ENCODE assay signal across 13 mouse cellular contexts in the genomic region with DNA sequence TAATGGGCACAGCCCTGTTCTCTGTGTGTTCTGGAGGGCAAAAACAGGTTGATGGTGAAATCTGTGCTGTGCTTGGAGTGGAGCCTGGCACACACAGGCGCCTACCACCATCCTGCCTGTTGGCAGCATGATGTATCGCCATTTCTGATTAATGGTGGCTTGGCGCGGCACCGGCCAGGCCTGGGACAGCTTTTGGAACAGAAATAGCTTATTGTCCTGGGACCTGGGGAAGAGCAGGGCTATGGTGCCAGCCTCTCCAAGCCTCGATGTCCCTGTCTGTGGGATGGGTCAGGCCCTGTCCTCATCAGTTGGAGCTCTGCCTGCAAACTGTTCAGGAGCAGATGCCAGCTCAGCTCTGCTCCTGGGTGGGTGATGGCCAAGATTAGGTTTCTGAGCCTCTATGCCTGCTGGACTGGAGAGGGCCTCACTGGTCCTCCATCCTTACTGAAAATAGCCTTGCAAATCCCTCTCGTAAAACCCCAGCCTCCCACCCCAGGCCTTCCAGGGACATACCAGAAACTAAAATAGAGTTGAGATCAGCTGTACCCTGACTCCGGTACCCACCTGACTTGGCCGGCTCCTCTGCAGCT.
DNase-seq lines count a peak whose midpoint lies in the region; ATAC-seq and TF ChIP-seq lines count a peak whose summit lies in the region.
"Had no signal": no experiment of that assay in that cellular context is flagged by ENCODE, and none has a peak within 500 bp of the region (broad histone marks: within the 10 kb centered on the region; RNA-seq: fewer than 3 reads in every experiment).

No protein-coding gene starts in this region.

- H3K4me1 ChIP-seq in midbrain, embryonic 10.5 days = peaks cover 86% of the 10 kb centered on the region
- peaks cover 34% of the 10 kb centered on the region for H3K4me1 ChIP-seq in midbrain, embryonic 11.5 days (ENCODE audit: control insufficient read depth, insufficient read depth, low read length)
- peaks cover 6% of the 10 kb centered on the region for H3K4me1 ChIP-seq in thymus, adult 2 months (replicated peaks; ENCODE audit: control insufficient read depth, insufficient read depth, low read length)

- no peak overlapping the region for H3K4me3 ChIP-seq in midbrain, embryonic 10.5 days
- no peak overlapping the region for H3K4me3 ChIP-seq in midbrain, embryonic 11.5 days (ENCODE audit: low read depth, low read length)
- no peak overlapping the region for H3K4me3 ChIP-seq in thymus, adult 2 months (ENCODE audit: control insufficient read depth, insufficient read depth, low read length)
- H3K4me3 ChIP-seq: limb, embryonic 13.5 days had no signal

- no peak for ATAC-seq in midbrain, embryonic 11.5 days (ENCODE audit: low FRiP score)

- no peak for TF ChIP-seq CTCF in thymus, adult 2 months (IDR thresholded peaks at IDR 0.05; ENCODE audit: borderline replicate concordance, control insufficient read depth, extremely low read depth, insufficient read depth, low read length, poor library complexity)

- H3K36me3 ChIP-seq in midbrain, embryonic 10.5 days = no peaks in the 10 kb centered on the region
- H3K36me3 ChIP-seq in midbrain, embryonic 11.5 days (ENCODE audit: control insufficient read depth, insufficient read depth, low read length) = no peaks in the 10 kb centered on the region
- no peaks in the 10 kb centered on the region for H3K36me3 ChIP-seq in thymus, adult 2 months (ENCODE audit: control insufficient read depth, insufficient read depth, low read length)
- H3K36me3 ChIP-seq: G1E; limb, embryonic 13.5 days had no signal

- 91% methylated on average over 9 of the region's 9 CpGs for WGBS in midbrain, embryonic 10.5 days
- 92% methylated on average over 9 of the region's 9 CpGs for WGBS in midbrain, embryonic 11.5 days
- 97% methylated on average over 9 of the region's 9 CpGs for WGBS in thymus, adult 2 months

- H3K9ac ChIP-seq in midbrain, embryonic 11.5 days (ENCODE audit: low read length) = no peak overlapping the region
- H3K9ac ChIP-seq: limb, embryonic 13.5 days had no signal

- H3K27me3 ChIP-seq in midbrain, embryonic 10.5 days (ENCODE audit: low read depth, poor library complexity, severe bottlenecking) = peaks cover 29% of the 10 kb centered on the region
- no peaks in the 10 kb centered on the region for H3K27me3 ChIP-seq in midbrain, embryonic 11.5 days (ENCODE audit: control insufficient read depth, insufficient read depth, low read length)
- no peaks in the 10 kb centered on the region for H3K27me3 ChIP-seq in thymus, adult 2 months (ENCODE audit: control insufficient read depth, insufficient read depth, low read length)

- no peak overlapping the region for H3K4me2 ChIP-seq in midbrain, embryonic 11.5 days
- H3K4me2 ChIP-seq: limb, embryonic 13.5 days had no signal

- peak overlapping the region; percentile 76 for H3K27ac ChIP-seq in midbrain, embryonic 10.5 days (replicated peaks)
- H3K27ac ChIP-seq in midbrain, embryonic 11.5 days (ENCODE audit: low read depth, low read length) = no peak overlapping the region
- no peak overlapping the region for H3K27ac ChIP-seq in thymus, adult 2 months (ENCODE audit: control insufficient read depth, insufficient read depth, low read length)
- H3K27ac ChIP-seq: limb, embryonic 13.5 days had no signal

- peak; percentile 95 for DNase-seq in heart, adult 11 months
- DNase-seq in heart, postnatal 25 days (ENCODE audit: low spot score) = no peak
- DNase-seq in midbrain, embryonic 10.5 days (ENCODE audit: low spot score) = no peak
- no peak for DNase-seq in midbrain, embryonic 11.5 days (ENCODE audit: low spot score, missing footprints)
- DNase-seq in gastrocnemius, postnatal 25 days = peak; percentile 86
- no peak for DNase-seq in thymus, adult 2 months
- no peak for DNase-seq in kidney, adult 8-10 months
- DNase-seq in lung, postnatal 4 days = no peak
- DNase-seq: lung, adult 18-20 months; right cerebral cortex, postnatal 25 days; thymus, postnatal 14 days had no signal

- H3K9me3 ChIP-seq in midbrain, embryonic 10.5 days (replicated peaks) = no peaks in the 10 kb centered on the region
- H3K9me3 ChIP-seq in midbrain, embryonic 11.5 days (ENCODE audit: control insufficient read depth, low read length) = no peaks in the 10 kb centered on the region
- H3K9me3 ChIP-seq: limb, embryonic 13.5 days had no signal

- intact Hi-C loops in heart, postnatal 25 days (cut with DNase I) = loop anchor here (5.0 kb wide), 1 partner anchor 115 kb away; the partner anchor contains the start of gene Mn1

- TF ChIP-seq POLR2A in thymus, adult 2 months (IDR thresholded peaks at IDR 0.05; ENCODE audit: control insufficient read depth, extremely low read depth, insufficient read depth, low read length, poor library complexity) = no peak

Comparison
In these comparisons a context has a peak if more than half of its experiments do, and no peak if none do; other contexts are left out.
1. DNase-seq: peak in heart, adult 11 months (single experiment) and gastrocnemius, postnatal 25 days (single experiment); none in heart, postnatal 25 days (single experiment), midbrain, embryonic 10.5 days (single experiment), midbrain, embryonic 11.5 days (single experiment), thymus, adult 2 months (single experiment), kidney, adult 8-10 months (0 of 2) and lung, postnatal 4 days (0 of 2).